Mouse (Mus musculus) heart, embryonic 16.5 days (tissue): ENCODE data around the gene Tmub2. TPM values are rescaled to one million over a fixed set of nuclear protein-coding genes. Genes with fewer than 3 reads are reported as not detected.

Experiments used
- ATAC-seq: fragments of 200-750 bp; cut with Nextera tagmentation; replicated peaks from 2 replicates; pipeline ENCODE4 v1.8.0; 2017; ENCODE audit warnings: moderate number of reproducible peaks; ENCODE audit not compliant: insufficient read depth, low FRiP score; ENCODE audit errors: extremely low read depth
- H3K27ac ChIP-seq: fragments of 300-500 bp; sonication (generic); 2 replicates; pipeline ENCODE4 v1.5.1; 2014; ENCODE audit warnings: mild to moderate bottlenecking, low read length, control low read depth, moderate library complexity
- H3K27me3 ChIP-seq: fragments of 300-500 bp; sonication (generic); 2 replicates; pipeline ENCODE4 v1.6.1; 2014; ENCODE audit warnings: low read length, mixed read lengths; ENCODE audit not compliant: control insufficient read depth, insufficient read depth
- H3K36me3 ChIP-seq: fragments of 300-500 bp; sonication (generic); 2 replicates; pipeline ENCODE4 v1.6.1; 2014; ENCODE audit not compliant: control insufficient read depth, insufficient read depth
- H3K4me1 ChIP-seq: fragments of 300-500 bp; sonication (generic); 2 replicates; pipeline ENCODE4 v1.6.1; 2014; ENCODE audit warnings: low read length, mixed read lengths; ENCODE audit not compliant: control insufficient read depth, insufficient read depth
- H3K4me2 ChIP-seq: fragments of 300-500 bp; sonication (generic); 2 replicates; pipeline ENCODE4 v1.6.1; 2014; ENCODE audit warnings: low read depth, mild to moderate bottlenecking, control low read depth, low read length
- H3K4me3 ChIP-seq: fragments of 300-500 bp; sonication (generic); 2 replicates; pipeline ENCODE4 v1.5.1; 2014; ENCODE audit warnings: mild to moderate bottlenecking, control low read depth, low read length
- H3K9ac ChIP-seq: fragments of 300-500 bp; sonication (generic); 2 replicates; pipeline ENCODE4 v1.6.1; 2014; ENCODE audit warnings: low read length, control low read depth
- H3K9me3 ChIP-seq: fragments of 300-500 bp; sonication (generic); replicated peaks from 2 replicates; pipeline ENCODE4 v1.6.1; 2016; ENCODE audit warnings: low read length; ENCODE audit not compliant: control insufficient read depth
- WGBS: fragments of 180-500 bp; shearing (Covaris S2); extraction: QIAGEN DNeasy Blood & Tissue Kit; methylation state at CpG from one replicate; pipeline ENCODE4 v1.1.7; 2014; 5-methylcytosine and 5-hydroxymethylcytosine counted together
- polyA plus RNA-seq: library from polyadenylated mRNA; unstranded; fragments of >200 nt; fragmentation: Nextera tagmentation; extraction: Ambion mirVana; gene quantifications from 2 replicates; pipeline ENCODE4 v1.2.1, GENCODE M21; 2015

Tmub2 gene
- polyA plus RNA-seq, 1 experiment from 2014 or later: 42.6 TPM

GRCm38 (mm10) chr11:102327250-102327649 is 42.5 kb downstream of the Tmub2 start:
- Histone ChIP-seq H3K4me2 (no peak overlapping the region), H3K4me3 (no peak overlapping the region), H3K36me3 (no peaks in the 10 kb centered on the region), H3K4me1 (no peaks in the 10 kb centered on the region), H3K27me3 (no peaks in the 10 kb centered on the region), H3K9me3 (no peaks in the 10 kb centered on the region), H3K9ac (no peak overlapping the region), H3K27ac (no peak overlapping the region)
- 50% methylated on average over 5 of the region's 5 CpGs for WGBS
- ATAC-seq: no peak

DNA sequence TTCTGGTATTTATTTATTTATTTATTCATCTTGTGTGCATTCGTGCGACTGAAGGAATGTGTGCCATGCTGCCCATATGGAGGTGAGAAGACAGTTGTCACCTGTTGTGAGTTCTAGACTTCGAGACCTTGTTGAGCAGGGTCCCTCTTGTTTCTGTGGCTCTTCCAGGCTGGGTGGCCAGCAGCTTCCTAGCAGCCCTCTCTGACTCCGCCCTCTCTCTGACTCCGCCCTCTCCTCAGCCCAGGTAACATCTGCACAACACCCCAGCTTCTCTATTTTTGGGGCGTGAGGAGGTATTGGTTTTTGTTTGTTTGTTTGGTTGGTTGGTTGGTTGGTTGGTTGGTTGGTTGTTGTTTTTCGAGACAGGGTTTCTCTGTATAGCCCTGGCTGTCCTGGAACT is 43.1 kb downstream of the Tmub2 start:
- Histone ChIP-seq H3K4me1 (no peaks in the 10 kb centered on the region), H3K9me3 (no peaks in the 10 kb centered on the region), H3K36me3 (no peaks in the 10 kb centered on the region), H3K4me3 (no peak overlapping the region), H3K27me3 (no peaks in the 10 kb centered on the region), H3K27ac (no peak overlapping the region), H3K9ac (no peak overlapping the region), H3K4me2 (no peak overlapping the region)
- 66% methylated on average over 7 of the region's 7 CpGs for WGBS
- ATAC-seq: no peak

DNA sequence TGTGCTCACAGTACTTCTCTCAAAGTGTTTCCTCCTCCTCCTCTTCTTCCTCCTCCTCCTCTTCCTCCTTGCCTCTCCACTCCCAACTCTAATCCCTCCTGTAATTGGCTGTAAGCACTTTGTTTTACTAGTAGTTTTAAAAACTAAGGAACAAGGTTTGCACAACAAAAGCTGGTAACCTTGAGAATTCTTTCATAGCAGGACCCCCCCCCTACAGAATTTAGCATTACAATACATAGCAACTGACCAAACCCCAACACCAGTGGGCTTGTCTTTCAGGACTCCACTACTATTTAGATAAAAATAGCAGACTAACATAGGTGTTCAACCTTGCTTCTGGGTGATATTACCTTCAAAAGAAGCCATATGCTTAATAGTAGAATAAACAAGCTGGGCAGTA is 44.8 kb downstream of the Tmub2 start:
- Histone ChIP-seq H3K27me3 (no peaks in the 10 kb centered on the region), H3K27ac (no peak overlapping the region), H3K9ac (no peak overlapping the region), H3K9me3 (no peaks in the 10 kb centered on the region), H3K36me3 (no peaks in the 10 kb centered on the region), H3K4me3 (no peak overlapping the region), H3K4me1 (no peaks in the 10 kb centered on the region), H3K4me2 (no peak overlapping the region)
- no peak for ATAC-seq

- no peak for ATAC-seq
- no peak overlapping the region for H3K9ac ChIP-seq
- no peaks in the 10 kb centered on the region for H3K36me3 ChIP-seq
- WGBS: 77% methylated on average over 3 of the region's 3 CpGs
- H3K9me3 ChIP-seq: no peaks in the 10 kb centered on the region
- peaks cover 2% of the 10 kb centered on the region; the same call in 1 of the 2 replicates for H3K4me1 ChIP-seq
- no peaks in the 10 kb centered on the region for H3K27me3 ChIP-seq
- H3K4me3 ChIP-seq: no peak overlapping the region
- no peak overlapping the region for H3K4me2 ChIP-seq
- H3K27ac ChIP-seq: no peak overlapping the region
Measured at GRCm38 (mm10) chr11:102330039-102330438, 45.3 kb downstream of the Tmub2 start.

GRCm38 (mm10) chr11:102331806-102332205 is 47.1 kb downstream of the Tmub2 start:
- no peak overlapping the region for H3K9ac ChIP-seq
- H3K9me3 ChIP-seq: no peaks in the 10 kb centered on the region
- no peak overlapping the region for H3K4me2 ChIP-seq
- ATAC-seq: no peak
- peaks cover 5% of the 10 kb centered on the region; the same call in 1 of the 2 replicates for H3K4me1 ChIP-seq
- no peaks in the 10 kb centered on the region for H3K36me3 ChIP-seq
- H3K27me3 ChIP-seq: no peaks in the 10 kb centered on the region
- 30% methylated on average over 4 of the region's 4 CpGs for WGBS
- no peak overlapping the region for H3K27ac ChIP-seq
- no peak overlapping the region for H3K4me3 ChIP-seq

DNA sequence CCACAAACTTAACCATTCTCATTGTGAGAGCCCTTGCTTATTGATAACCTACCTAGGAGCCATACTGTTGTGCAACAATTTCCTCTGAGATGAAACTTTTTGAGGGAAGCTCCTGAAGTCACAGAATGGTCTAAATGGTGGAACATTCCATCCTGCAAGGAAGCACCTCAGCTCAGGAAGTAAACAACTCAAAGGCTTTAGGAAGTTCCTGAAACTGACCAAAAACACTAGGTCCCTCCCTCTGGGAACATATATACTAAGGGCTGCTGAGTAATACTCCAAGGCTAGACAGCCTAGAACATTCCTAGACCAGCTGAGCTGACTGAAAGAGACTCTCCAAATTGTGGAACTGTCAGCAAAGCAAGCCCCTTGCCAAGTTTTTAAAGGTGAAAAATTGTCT is 48.3 kb downstream of the Tmub2 start:
- H3K27ac ChIP-seq: no peak overlapping the region
- H3K9me3 ChIP-seq: no peaks in the 10 kb centered on the region
- ATAC-seq: no peak
- H3K27me3 ChIP-seq: no peaks in the 10 kb centered on the region
- H3K9ac ChIP-seq: no peak overlapping the region
- H3K36me3 ChIP-seq: no peaks in the 10 kb centered on the region
- peaks cover 5% of the 10 kb centered on the region; the same call in 1 of the 2 replicates for H3K4me1 ChIP-seq
- H3K4me3 ChIP-seq: no peak overlapping the region
- no peak overlapping the region for H3K4me2 ChIP-seq

GRCm38 (mm10) chr11:102334010-102334409 is 49.3 kb downstream of the Tmub2 start:
- Histone ChIP-seq H3K27ac (no peak overlapping the region), H3K9me3 (no peaks in the 10 kb centered on the region), H3K4me2 (no peak overlapping the region), H3K27me3 (no peaks in the 10 kb centered on the region), H3K36me3 (no peaks in the 10 kb centered on the region), H3K4me1 (peaks cover 10% of the 10 kb centered on the region), H3K4me3 (no peak overlapping the region), H3K9ac (no peak overlapping the region)
- 64% methylated on average over 4 of the region's 4 CpGs for WGBS
- ATAC-seq: no peak

GRCm38 (mm10) chr11:102334973-102335700 is 50.4 kb downstream of the Tmub2 start:
- no peak for ATAC-seq
- no peak overlapping the region; the same call in 1 of the 2 replicates for H3K27ac ChIP-seq
- no peak overlapping the region for H3K9ac ChIP-seq
- no peaks in the 10 kb centered on the region for H3K9me3 ChIP-seq
- H3K27me3 ChIP-seq: no peaks in the 10 kb centered on the region
- no peak overlapping the region for H3K4me3 ChIP-seq
- H3K4me2 ChIP-seq: no peak overlapping the region
- no peaks in the 10 kb centered on the region for H3K36me3 ChIP-seq
- H3K4me1 ChIP-seq: peaks cover 15% of the 10 kb centered on the region
- 32% methylated on average over 9 of the region's 9 CpGs for WGBS

DNA sequence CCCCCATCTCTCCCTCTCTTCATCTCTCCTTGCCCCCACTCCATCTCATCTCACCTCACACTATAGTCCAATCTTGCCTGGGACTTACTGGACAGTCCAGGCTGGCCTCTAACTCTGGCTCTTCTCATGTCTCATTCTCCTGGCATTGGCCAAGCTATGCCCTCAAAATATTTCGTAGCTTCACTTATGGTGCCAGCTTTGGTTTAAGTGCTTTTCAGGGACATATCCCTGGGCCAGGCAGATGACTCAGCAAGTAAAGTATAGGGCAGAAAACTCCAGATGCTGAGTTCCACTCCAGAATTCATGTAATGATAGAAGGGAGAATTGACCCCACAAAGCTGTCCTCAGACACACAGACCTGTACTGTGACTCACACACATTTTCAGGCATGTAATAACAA is 51.5 kb downstream of the Tmub2 start:
- no peak for ATAC-seq
- H3K4me3 ChIP-seq: no peak overlapping the region
- peaks cover 15% of the 10 kb centered on the region for H3K4me1 ChIP-seq
- H3K9ac ChIP-seq: no peak overlapping the region
- 74% methylated on average over 1 of the region's 1 CpGs for WGBS
- H3K27me3 ChIP-seq: no peaks in the 10 kb centered on the region
- H3K4me2 ChIP-seq: no peak overlapping the region
- H3K27ac ChIP-seq: no peak overlapping the region
- no peaks in the 10 kb centered on the region for H3K36me3 ChIP-seq
- H3K9me3 ChIP-seq: no peaks in the 10 kb centered on the region
